Mouse (Mus musculus) MEL (cell line): ENCODE measurements at regions not wholly inside any gene's neighbourhood (a gene's known extent, or its start where the extent isn't known, plus 50 kb on each side); places are given as distances from the start of the nearest gene placed in this dataset.

Experiments
- DNase-seq: peaks from one replicate; pipeline ENCODE4 v3.0.0; 2011; ENCODE audit warnings: low read depth, low spot score
- H3K27ac ChIP-seq: 2 replicates; pipeline ENCODE4 v1.5.1; 2012; ENCODE audit warnings: low read depth, mild to moderate bottlenecking, control low read depth, low read length, moderate library complexity; ENCODE audit not compliant: control insufficient read depth
- H3K27me3 ChIP-seq, 2 experiments: fragments of 150-350 bp in 1 of 2; sonication (generic) in 1 of 2; 2 replicates each; pipeline ENCODE4 v1.6.1; 2012; ENCODE audit warnings: low read length in 2 of 2, mild to moderate bottlenecking in 2 of 2, improper control_type of control experiment in 1 of 2, moderate library complexity in 1 of 2; ENCODE audit not compliant: insufficient read depth in 2 of 2, control insufficient read depth in 1 of 2
- H3K36me3 ChIP-seq, 2 experiments: 2 replicates each; pipeline ENCODE4 v1.6.1; 2012 to 2014; ENCODE audit warnings: low read length in 2 of 2, improper control_type of control experiment in 1 of 2, inconsistent platforms in 1 of 2, mild to moderate bottlenecking in 1 of 2; ENCODE audit not compliant: insufficient read depth in 2 of 2, control insufficient read depth in 1 of 2
- H3K4me1 ChIP-seq, 2 experiments: fragments of 150-350 bp in 1 of 2; sonication (generic) in 1 of 2; 2 replicates each; pipeline ENCODE4 v1.6.1; 2012; ENCODE audit warnings: low read length in 2 of 2, improper control_type of control experiment in 1 of 2, mild to moderate bottlenecking in 1 of 2; ENCODE audit not compliant: insufficient read depth in 2 of 2, control insufficient read depth in 1 of 2
- H3K4me3 ChIP-seq, 2 experiments: fragments of 150-350 bp in 1 of 2; sonication (generic) in 1 of 2; 2 replicates each; pipeline ENCODE4 v1.5.1; 2012; ENCODE audit warnings: low read depth in 2 of 2, low read length in 2 of 2, mild to moderate bottlenecking in 2 of 2, moderate library complexity in 2 of 2, control low read depth in 1 of 2, improper control_type of control experiment in 1 of 2; ENCODE audit not compliant: control insufficient read depth in 1 of 2, insufficient read depth in 1 of 2
- H3K79me2 ChIP-seq: 2 replicates; pipeline ENCODE4 v1.6.1; 2012; ENCODE audit warnings: mild to moderate bottlenecking, low read length, moderate library complexity; ENCODE audit not compliant: control insufficient read depth, poor library complexity, insufficient read depth
- H3K9ac ChIP-seq: 2 replicates; pipeline ENCODE4 v1.6.1; 2012; ENCODE audit warnings: low read depth, mild to moderate bottlenecking, control low read depth, low read length, moderate library complexity; ENCODE audit not compliant: control insufficient read depth, poor library complexity, severe bottlenecking
- H3K9me3 ChIP-seq: fragments of 150-350 bp; sonication (generic); replicated peaks from 2 replicates; pipeline ENCODE4 v1.6.1; 2012; ENCODE audit warnings: mild to moderate bottlenecking, low read length, improper control_type of control experiment, moderate library complexity; ENCODE audit not compliant: insufficient read depth
- BHLHE40 ChIP-seq: IDR thresholded peaks from 2 replicates; pipeline ENCODE4 v1.6.1; 2012; ENCODE audit warnings: low read depth, mild to moderate bottlenecking, inconsistent platforms, low read length, improper control_type of control experiment, borderline replicate concordance
- CHD2 ChIP-seq: IDR thresholded peaks from 2 replicates; pipeline ENCODE4 v1.6.1; 2011; ENCODE audit warnings: low read length, improper control_type of control experiment
- GABPA ChIP-seq: IDR thresholded peaks from 2 replicates; pipeline ENCODE4 v1.6.1; 2012; ENCODE audit warnings: low read depth, mild to moderate bottlenecking, inconsistent platforms, low read length, improper control_type of control experiment, moderate library complexity
- GATA1 ChIP-seq: IDR thresholded peaks from 2 replicates; pipeline ENCODE4 v1.6.1; 2011; ENCODE audit warnings: low read depth, low read length, improper control_type of control experiment
- KAT2A ChIP-seq: conservative IDR thresholded peaks from 2 replicates; pipeline ENCODE4 v1.6.1; 2012; ENCODE audit warnings: low read depth, low read length, improper control_type of control experiment, inconsistent platforms
- MAX ChIP-seq: IDR thresholded peaks from 2 replicates; pipeline ENCODE4 v1.6.1; 2011; ENCODE audit warnings: low read length, improper control_type of control experiment
- MAZ ChIP-seq: IDR thresholded peaks from 2 replicates; pipeline ENCODE4 v1.6.1; 2012; ENCODE audit warnings: low read depth, mild to moderate bottlenecking, inconsistent platforms, low read length, improper control_type of control experiment
- MEF2A ChIP-seq: IDR thresholded peaks from 2 replicates; pipeline ENCODE4 v1.6.1; 2014; ENCODE audit warnings: low read depth, mild to moderate bottlenecking, inconsistent platforms, low read length, improper control_type of control experiment; ENCODE audit not compliant: poor library complexity, insufficient replicate concordance, severe bottlenecking; ENCODE audit errors: extremely low read depth
- MXI1 ChIP-seq: IDR thresholded peaks from 2 replicates; pipeline ENCODE4 v1.6.1; 2011; ENCODE audit warnings: mild to moderate bottlenecking, low read depth, low read length, improper control_type of control experiment
- POLR2A ChIP-seq, 2 experiments: IDR thresholded peaks; 2 replicates each; pipeline ENCODE4 v1.6.1; 2011 to 2012; ENCODE audit warnings: low read length in 2 of 2, mild to moderate bottlenecking in 2 of 2, control low read depth in 1 of 2, improper control_type of control experiment in 1 of 2, low read depth in 1 of 2, moderate library complexity in 1 of 2; ENCODE audit not compliant: control insufficient read depth in 1 of 2, insufficient read depth in 1 of 2, poor library complexity in 1 of 2
- RAD21 ChIP-seq: IDR thresholded peaks from 2 replicates; pipeline ENCODE4 v1.6.1; 2011; ENCODE audit warnings: mild to moderate bottlenecking, low read depth, low read length, improper control_type of control experiment
- SMC3 ChIP-seq: IDR thresholded peaks from 2 replicates; pipeline ENCODE4 v1.6.1; 2011; ENCODE audit warnings: low read depth, low read length, improper control_type of control experiment
- TBP ChIP-seq: IDR thresholded peaks from 2 replicates; pipeline ENCODE4 v1.8.0; 2011; ENCODE audit warnings: low read depth, low read length, improper control_type of control experiment
- UBTF ChIP-seq: IDR thresholded peaks from 2 replicates; pipeline ENCODE4 v1.6.1; 2012; ENCODE audit warnings: low read depth, mild to moderate bottlenecking, inconsistent platforms, low read length, improper control_type of control experiment, moderate library complexity, borderline replicate concordance; ENCODE audit not compliant: insufficient read depth
- USF1 ChIP-seq: IDR thresholded peaks from 2 replicates; pipeline ENCODE4 v1.6.1; 2014; ENCODE audit warnings: low read depth, mild to moderate bottlenecking, inconsistent platforms, low read length, improper control_type of control experiment, moderate library complexity
- ZC3H11A ChIP-seq: IDR thresholded peaks from 2 replicates; pipeline ENCODE4 v1.6.1; 2012; ENCODE audit warnings: low read depth, mild to moderate bottlenecking, inconsistent platforms, low read length, improper control_type of control experiment
- ZKSCAN1 ChIP-seq: IDR thresholded peaks from 2 replicates; pipeline ENCODE4 v1.6.1; 2012; ENCODE audit warnings: low read depth, mild to moderate bottlenecking, inconsistent platforms, low read length, improper control_type of control experiment, moderate library complexity
- ZMIZ1 ChIP-seq: IDR thresholded peaks from 2 replicates; pipeline ENCODE4 v1.6.1; 2012; ENCODE audit warnings: low read depth, mild to moderate bottlenecking, inconsistent platforms, low read length, improper control_type of control experiment, moderate library complexity

- Histone ChIP-seq H3K27ac (no peak overlapping the region), H3K9ac (no peak overlapping the region), H3K79me2 (no peaks in the 10 kb centered on the region), H3K4me1 (no peaks in the 10 kb centered on the region), H3K27me3 (no peaks in the 10 kb centered on the region), H3K36me3 (no peaks in the 10 kb centered on the region), H3K4me3 (no peak overlapping the region), H3K9me3 (no peaks in the 10 kb centered on the region)
- DNase-seq: no peak
- TF ChIP-seq TBP (no peak), ZC3H11A (no peak), USF1 (no peak)
These were observed 326.5 kb upstream of the Ubash3b start for GRCm38 (mm10) chr9:41488046-41488445.

GRCm38 (mm10) chr9:41483218-41483617 lies 321.7 kb upstream of the Ubash3b start:
- Histone ChIP-seq H3K4me1 (no peaks in the 10 kb centered on the region), H3K9ac (no peak overlapping the region), H3K36me3 (no peaks in the 10 kb centered on the region), H3K4me3 (no peak overlapping the region), H3K27me3 (no peaks in the 10 kb centered on the region), H3K27ac (no peak overlapping the region), H3K9me3 (no peaks in the 10 kb centered on the region), H3K79me2 (no peaks in the 10 kb centered on the region)
- TF ChIP-seq POLR2A (IDR thresholded peaks at IDR 0.05; ENCODE audit: control insufficient read depth in 1 of 2, insufficient read depth in 1 of 2, low read depth in 1 of 2, low read length in 2 of 2, poor library complexity in 1 of 2) (no peak), MXI1 (no peak), GABPA (no peak), KAT2A (no peak), CHD2 (no peak), USF1 (no peak), SMC3 (no peak), GATA1 (no peak), MAX (no peak), MEF2A (no peak), ZMIZ1 (no peak), BHLHE40 (no peak), UBTF (no peak), MAZ (no peak), ZKSCAN1 (no peak), RAD21 (no peak)
- no peak for DNase-seq
